Mouse (Mus musculus): ENCODE data around the gene Gm20388. TPM values are rescaled to one million over a fixed set of nuclear protein-coding genes. Genes with fewer than 3 reads are reported as not detected.

Gm20388 gene
- total and polyA plus RNA-seq, 3 experiments: 0.02 to 0.05 TPM; not detected in 1

GRCm38 (mm10) chr8:120804741-120805140 lies 894.1 kb downstream of the Gm20388 start:
- H3K4me1 ChIP-seq (ENCODE audit: insufficient read depth, low read depth, low read length): no peaks in the 10 kb centered on the region
- H3K27me3 ChIP-seq (ENCODE audit: insufficient read depth, low read length): no peaks in the 10 kb centered on the region
- ATAC-seq (ENCODE audit: extremely low read depth, insufficient number of reproducible peaks, low FRiP score, poor library complexity, severe bottlenecking) (no peak), DNase-seq (ENCODE audit: low spot score) (no peak)
- H3K4me3 ChIP-seq (ENCODE audit: low read depth, low read length): no peak overlapping the region
- peaks cover 90% of the 10 kb centered on the region for H3K9me3 ChIP-seq (replicated peaks)
- no peaks in the 10 kb centered on the region for H3K36me3 ChIP-seq (replicated peaks)
- no peak for TF ChIP-seq GATA1 (IDR thresholded peaks at IDR 0.05; ENCODE audit: borderline replicate concordance, low read length)
- TF ChIP-seq POLR2AphosphoS5 (IDR thresholded peaks at IDR 0.05; ENCODE audit: insufficient replicate concordance, low read depth, low read length): no peak
- TF ChIP-seq CTCF (IDR thresholded peaks at IDR 0.05; ENCODE audit: low read depth, low read length): no peak
- TF ChIP-seq GATA2 (IDR thresholded peaks at IDR 0.05; ENCODE audit: borderline replicate concordance, low read depth, low read length): no peak
- no peak for TF ChIP-seq TAL1 (conservative IDR thresholded peaks at IDR 0.05; ENCODE audit: low read depth, low read length)

- Histone ChIP-seq H3K9me3 (replicated peaks) (peaks cover 89% of the 10 kb centered on the region), H3K4me1 (ENCODE audit: insufficient read depth, low read depth, low read length) (no peaks in the 10 kb centered on the region), H3K27me3 (ENCODE audit: insufficient read depth, low read length) (no peaks in the 10 kb centered on the region), H3K36me3 (replicated peaks) (no peaks in the 10 kb centered on the region), H3K4me3 (ENCODE audit: low read depth, low read length) (no peak overlapping the region)
- no peak for TF ChIP-seq TAL1 (conservative IDR thresholded peaks at IDR 0.05; ENCODE audit: low read depth, low read length)
- TF ChIP-seq GATA1 (IDR thresholded peaks at IDR 0.05; ENCODE audit: borderline replicate concordance, low read length): no peak
- TF ChIP-seq POLR2AphosphoS5 (IDR thresholded peaks at IDR 0.05; ENCODE audit: insufficient replicate concordance, low read depth, low read length): no peak
- no peak for TF ChIP-seq CTCF (IDR thresholded peaks at IDR 0.05; ENCODE audit: low read depth, low read length)
- no peak for TF ChIP-seq GATA2 (IDR thresholded peaks at IDR 0.05; ENCODE audit: borderline replicate concordance, low read depth, low read length)
- ATAC-seq (ENCODE audit: extremely low read depth, insufficient number of reproducible peaks, low FRiP score, poor library complexity, severe bottlenecking) (no peak), DNase-seq (ENCODE audit: low spot score) (no peak)
Measured at GRCm38 (mm10) chr8:120806780-120807264, 896.2 kb downstream of the Gm20388 start.

- no peak for TF ChIP-seq CTCF (IDR thresholded peaks at IDR 0.05; ENCODE audit: low read depth, low read length)
- no peak for TF ChIP-seq GATA1 (IDR thresholded peaks at IDR 0.05; ENCODE audit: borderline replicate concordance, low read length)
- no peak for TF ChIP-seq POLR2AphosphoS5 (IDR thresholded peaks at IDR 0.05; ENCODE audit: insufficient replicate concordance, low read depth, low read length)
- no peak for TF ChIP-seq TAL1 (conservative IDR thresholded peaks at IDR 0.05; ENCODE audit: low read depth, low read length)
- TF ChIP-seq GATA2 (IDR thresholded peaks at IDR 0.05; ENCODE audit: borderline replicate concordance, low read depth, low read length): no peak
- H3K4me3 ChIP-seq (ENCODE audit: low read depth, low read length): no peak overlapping the region
- no peak for ATAC-seq (ENCODE audit: extremely low read depth, insufficient number of reproducible peaks, low FRiP score, poor library complexity, severe bottlenecking)
- H3K4me1 ChIP-seq (ENCODE audit: insufficient read depth, low read depth, low read length): no peaks in the 10 kb centered on the region
- H3K9me3 ChIP-seq (replicated peaks): peaks cover 89% of the 10 kb centered on the region
- DNase-seq (ENCODE audit: low spot score): no peak
- H3K27me3 ChIP-seq (ENCODE audit: insufficient read depth, low read length): no peaks in the 10 kb centered on the region
- no peaks in the 10 kb centered on the region for H3K36me3 ChIP-seq (replicated peaks)
Measured at GRCm38 (mm10) chr8:120807719-120808118, 897.1 kb downstream of the Gm20388 start.

- H3K4me3 ChIP-seq (ENCODE audit: low read depth, low read length): no peak overlapping the region
- H3K9me3 ChIP-seq (replicated peaks): peaks cover 97% of the 10 kb centered on the region
- no peaks in the 10 kb centered on the region for H3K27me3 ChIP-seq (ENCODE audit: insufficient read depth, low read length)
- no peak for TF ChIP-seq GATA2 (IDR thresholded peaks at IDR 0.05; ENCODE audit: borderline replicate concordance, low read depth, low read length)
- no peak for TF ChIP-seq POLR2AphosphoS5 (IDR thresholded peaks at IDR 0.05; ENCODE audit: insufficient replicate concordance, low read depth, low read length)
- TF ChIP-seq GATA1 (IDR thresholded peaks at IDR 0.05; ENCODE audit: borderline replicate concordance, low read length): no peak
- no peak for TF ChIP-seq CTCF (IDR thresholded peaks at IDR 0.05; ENCODE audit: low read depth, low read length)
- no peak for TF ChIP-seq TAL1 (conservative IDR thresholded peaks at IDR 0.05; ENCODE audit: low read depth, low read length)
- DNase-seq (ENCODE audit: low spot score) (no peak), ATAC-seq (ENCODE audit: extremely low read depth, insufficient number of reproducible peaks, low FRiP score, poor library complexity, severe bottlenecking) (no peak)
- H3K4me1 ChIP-seq (ENCODE audit: insufficient read depth, low read depth, low read length): no peaks in the 10 kb centered on the region
- no peaks in the 10 kb centered on the region for H3K36me3 ChIP-seq (replicated peaks)
Measured at GRCm38 (mm10) chr8:120809050-120809449, 898.4 kb downstream of the Gm20388 start.

GRCm38 (mm10) chr8:120811953-120812352 lies 901.3 kb downstream of the Gm20388 start:
- no peak for DNase-seq (ENCODE audit: low spot score)
- TF ChIP-seq GATA2 (IDR thresholded peaks at IDR 0.05; ENCODE audit: borderline replicate concordance, low read depth, low read length) (no peak), POLR2AphosphoS5 (IDR thresholded peaks at IDR 0.05; ENCODE audit: insufficient replicate concordance, low read depth, low read length) (no peak), CTCF (IDR thresholded peaks at IDR 0.05; ENCODE audit: low read depth, low read length) (no peak), TAL1 (conservative IDR thresholded peaks at IDR 0.05; ENCODE audit: low read depth, low read length) (no peak)
- Histone ChIP-seq H3K36me3 (replicated peaks) (no peaks in the 10 kb centered on the region), H3K9me3 (replicated peaks) (peaks cover 96% of the 10 kb centered on the region), H3K27me3 (ENCODE audit: insufficient read depth, low read length) (no peaks in the 10 kb centered on the region), H3K4me1 (ENCODE audit: insufficient read depth, low read depth, low read length) (no peaks in the 10 kb centered on the region), H3K4me3 (ENCODE audit: low read depth, low read length) (no peak overlapping the region)
- ATAC-seq (ENCODE audit: extremely low read depth, insufficient number of reproducible peaks, low FRiP score, poor library complexity, severe bottlenecking): no peak

- Histone ChIP-seq H3K4me3 (ENCODE audit: low read depth, low read length) (no peak overlapping the region), H3K27me3 (ENCODE audit: insufficient read depth, low read length) (no peaks in the 10 kb centered on the region), H3K4me1 (ENCODE audit: insufficient read depth, low read depth, low read length) (no peaks in the 10 kb centered on the region), H3K9me3 (replicated peaks) (peaks cover 95% of the 10 kb centered on the region), H3K36me3 (replicated peaks) (no peaks in the 10 kb centered on the region)
- TF ChIP-seq CTCF (IDR thresholded peaks at IDR 0.05; ENCODE audit: low read depth, low read length) (no peak), GATA2 (IDR thresholded peaks at IDR 0.05; ENCODE audit: borderline replicate concordance, low read depth, low read length) (no peak), POLR2AphosphoS5 (IDR thresholded peaks at IDR 0.05; ENCODE audit: insufficient replicate concordance, low read depth, low read length) (no peak), TAL1 (conservative IDR thresholded peaks at IDR 0.05; ENCODE audit: low read depth, low read length) (no peak), GATA1 (IDR thresholded peaks at IDR 0.05; ENCODE audit: borderline replicate concordance, low read length) (no peak)
- no peak for ATAC-seq (ENCODE audit: extremely low read depth, insufficient number of reproducible peaks, low FRiP score, poor library complexity, severe bottlenecking)
- no peak for DNase-seq (ENCODE audit: low spot score)
Measured at GRCm38 (mm10) chr8:120813028-120813427, 902.4 kb downstream of the Gm20388 start.

Data from G1E (cell line).